Mouse (Mus musculus) heart, embryonic 16.5 days (tissue): ENCODE data around the gene Acp7. TPM values are rescaled to one million over a fixed set of nuclear protein-coding genes. Genes with fewer than 3 reads are reported as not detected.

Source experiments
- ATAC-seq: fragments of 200-750 bp; cut with Nextera tagmentation; replicated peaks from 2 replicates; pipeline ENCODE4 v1.8.0; 2017; ENCODE audit warnings: moderate number of reproducible peaks; ENCODE audit not compliant: insufficient read depth, low FRiP score; ENCODE audit errors: extremely low read depth
- H3K27ac ChIP-seq: fragments of 300-500 bp; sonication (generic); 2 replicates; pipeline ENCODE4 v1.5.1; 2014; ENCODE audit warnings: mild to moderate bottlenecking, low read length, control low read depth, moderate library complexity
- H3K27me3 ChIP-seq: fragments of 300-500 bp; sonication (generic); 2 replicates; pipeline ENCODE4 v1.6.1; 2014; ENCODE audit warnings: low read length, mixed read lengths; ENCODE audit not compliant: control insufficient read depth, insufficient read depth
- H3K36me3 ChIP-seq: fragments of 300-500 bp; sonication (generic); 2 replicates; pipeline ENCODE4 v1.6.1; 2014; ENCODE audit not compliant: control insufficient read depth, insufficient read depth
- H3K4me1 ChIP-seq: fragments of 300-500 bp; sonication (generic); 2 replicates; pipeline ENCODE4 v1.6.1; 2014; ENCODE audit warnings: low read length, mixed read lengths; ENCODE audit not compliant: control insufficient read depth, insufficient read depth
- H3K4me2 ChIP-seq: fragments of 300-500 bp; sonication (generic); 2 replicates; pipeline ENCODE4 v1.6.1; 2014; ENCODE audit warnings: low read depth, mild to moderate bottlenecking, control low read depth, low read length
- H3K4me3 ChIP-seq: fragments of 300-500 bp; sonication (generic); 2 replicates; pipeline ENCODE4 v1.5.1; 2014; ENCODE audit warnings: mild to moderate bottlenecking, control low read depth, low read length
- H3K9ac ChIP-seq: fragments of 300-500 bp; sonication (generic); 2 replicates; pipeline ENCODE4 v1.6.1; 2014; ENCODE audit warnings: low read length, control low read depth
- H3K9me3 ChIP-seq: fragments of 300-500 bp; sonication (generic); replicated peaks from 2 replicates; pipeline ENCODE4 v1.6.1; 2016; ENCODE audit warnings: low read length; ENCODE audit not compliant: control insufficient read depth
- WGBS: fragments of 180-500 bp; shearing (Covaris S2); extraction: QIAGEN DNeasy Blood & Tissue Kit; methylation state at CpG from one replicate; pipeline ENCODE4 v1.1.7; 2014; 5-methylcytosine and 5-hydroxymethylcytosine counted together
- polyA plus RNA-seq: library from polyadenylated mRNA; unstranded; fragments of >200 nt; fragmentation: Nextera tagmentation; extraction: Ambion mirVana; gene quantifications from 2 replicates; pipeline ENCODE4 v1.2.1, GENCODE M21; 2015

Acp7 gene
- polyA plus RNA-seq, 1 experiment from 2014 or later: not detected

- 69% methylated on average over 8 of the region's 8 CpGs for WGBS
- Histone ChIP-seq H3K36me3 (no peaks in the 10 kb centered on the region), H3K27ac (no peak overlapping the region), H3K9me3 (no peaks in the 10 kb centered on the region), H3K4me3 (no peak overlapping the region), H3K27me3 (no peaks in the 10 kb centered on the region), H3K9ac (no peak overlapping the region), H3K4me1 (peaks cover 52% of the 10 kb centered on the region), H3K4me2 (no peak overlapping the region)
- ATAC-seq: no peak; the same call in 1 of the 2 replicates
Observed at GRCm38 (mm10) chr7:28583570-28584344, 47.4 kb downstream of the Acp7 start.

- H3K36me3 ChIP-seq: no peaks in the 10 kb centered on the region
- H3K4me1 ChIP-seq: peaks cover 53% of the 10 kb centered on the region
- no peak overlapping the region for H3K4me3 ChIP-seq
- ATAC-seq: no peak
- no peak overlapping the region for H3K9ac ChIP-seq
- H3K27ac ChIP-seq: no peak overlapping the region
- WGBS: 68% methylated on average over 11 of the region's 11 CpGs
- H3K9me3 ChIP-seq: no peaks in the 10 kb centered on the region
- H3K27me3 ChIP-seq: no peaks in the 10 kb centered on the region
- no peak overlapping the region for H3K4me2 ChIP-seq
Observed at GRCm38 (mm10) chr7:28582841-28583240, 48.3 kb downstream of the Acp7 start.

DNA sequence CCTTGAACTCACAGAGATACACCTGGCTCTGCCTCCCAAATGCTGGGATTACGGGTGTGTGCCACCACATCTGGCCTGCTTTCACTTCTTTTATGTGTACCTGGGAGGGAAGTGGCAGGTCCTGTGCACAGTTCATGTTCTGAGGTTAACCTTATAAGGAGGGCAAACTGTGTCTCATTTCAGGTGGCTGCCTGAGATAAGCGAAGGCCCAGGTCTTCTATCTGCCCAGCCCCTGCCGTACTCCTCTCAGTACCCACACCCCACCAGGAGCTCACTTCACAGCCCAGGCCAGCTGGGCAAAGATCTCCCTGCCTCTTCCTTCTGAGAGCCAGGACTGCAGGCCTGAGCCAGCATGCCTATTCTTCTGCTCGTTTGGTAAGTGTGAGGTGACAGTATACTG is 49.4 kb downstream of the Acp7 start:
- peaks cover 53% of the 10 kb centered on the region for H3K4me1 ChIP-seq
- no peaks in the 10 kb centered on the region for H3K9me3 ChIP-seq
- no peak overlapping the region for H3K4me3 ChIP-seq
- WGBS: 73% methylated on average over 4 of the region's 4 CpGs
- H3K36me3 ChIP-seq: no peaks in the 10 kb centered on the region
- no peak overlapping the region for H3K4me2 ChIP-seq
- no peaks in the 10 kb centered on the region for H3K27me3 ChIP-seq
- no peak for ATAC-seq
- H3K27ac ChIP-seq: no peak overlapping the region
- no peak overlapping the region for H3K9ac ChIP-seq

- Histone ChIP-seq H3K4me2 (no peak overlapping the region), H3K4me3 (no peak overlapping the region), H3K27me3 (no peaks in the 10 kb centered on the region), H3K4me1 (peaks cover 49% of the 10 kb centered on the region), H3K27ac (no peak overlapping the region), H3K9me3 (no peaks in the 10 kb centered on the region), H3K9ac (no peak overlapping the region), H3K36me3 (no peaks in the 10 kb centered on the region)
- 67% methylated on average over 5 of the region's 5 CpGs for WGBS
- no peak for ATAC-seq
Observed at GRCm38 (mm10) chr7:28579826-28580225, 51.3 kb downstream of the Acp7 start.

GRCm38 (mm10) chr7:28578543-28579053 is 52.5 kb downstream of the Acp7 start:
- H3K4me2 ChIP-seq: no peak overlapping the region
- H3K36me3 ChIP-seq: no peaks in the 10 kb centered on the region
- H3K4me3 ChIP-seq: no peak overlapping the region
- no peaks in the 10 kb centered on the region for H3K27me3 ChIP-seq
- H3K4me1 ChIP-seq: peaks cover 38% of the 10 kb centered on the region
- no peaks in the 10 kb centered on the region for H3K9me3 ChIP-seq
- WGBS: 68% methylated on average over 5 of the region's 5 CpGs
- H3K9ac ChIP-seq: no peak overlapping the region
- no peak overlapping the region; the same call in 1 of the 2 replicates for H3K27ac ChIP-seq
- ATAC-seq: no peak

- peak overlapping the region; percentile 66 for H3K27ac ChIP-seq
- H3K4me3 ChIP-seq: no peak overlapping the region
- no peaks in the 10 kb centered on the region for H3K36me3 ChIP-seq
- H3K9ac ChIP-seq: no peak overlapping the region; the same call in 1 of the 2 replicates
- peaks cover 42% of the 10 kb centered on the region for H3K4me1 ChIP-seq
- no peaks in the 10 kb centered on the region for H3K9me3 ChIP-seq
- no peak overlapping the region for H3K4me2 ChIP-seq
- no peaks in the 10 kb centered on the region for H3K27me3 ChIP-seq
- WGBS: 67% methylated on average over 9 of the region's 9 CpGs
- no peak for ATAC-seq
Observed at GRCm38 (mm10) chr7:28577826-28578542, 53.1 kb downstream of the Acp7 start.

DNA sequence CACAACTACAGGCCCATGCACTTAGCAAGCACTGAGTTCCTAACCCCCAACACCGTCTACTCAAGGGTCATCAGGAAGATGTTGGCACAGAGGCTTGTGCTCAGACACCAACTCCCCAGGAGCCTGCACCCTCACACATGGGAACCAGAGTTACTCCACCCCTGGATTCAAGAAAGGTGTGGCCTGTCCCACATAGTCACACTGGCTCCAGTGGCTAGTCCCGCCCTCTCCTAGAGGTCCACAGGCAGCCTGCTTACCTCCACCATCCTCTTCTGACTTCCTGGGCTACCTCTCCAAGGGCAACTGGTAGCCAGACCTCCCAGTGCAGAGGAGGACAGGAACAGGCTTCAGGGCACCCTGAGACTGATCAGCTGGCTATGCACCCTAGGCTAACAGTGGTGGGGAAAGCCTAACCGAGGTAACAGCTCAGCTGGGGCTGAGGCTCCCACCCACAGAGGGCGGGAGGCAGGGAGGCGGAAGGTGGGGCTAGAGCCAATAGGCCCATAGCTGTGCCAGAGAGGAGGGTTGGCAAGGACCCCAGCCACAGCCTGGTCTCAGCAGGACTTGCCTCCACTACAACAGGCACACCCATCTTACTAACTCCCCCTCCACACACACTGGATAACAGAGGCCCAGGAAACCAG is 54.7 kb downstream of the Acp7 start:
- Histone ChIP-seq H3K4me1 (peaks cover 51% of the 10 kb centered on the region), H3K4me2 (no peak overlapping the region), H3K27me3 (no peaks in the 10 kb centered on the region), H3K36me3 (no peaks in the 10 kb centered on the region), H3K4me3 (no peak overlapping the region), H3K9me3 (no peaks in the 10 kb centered on the region), H3K9ac (no peak overlapping the region), H3K27ac (no peak overlapping the region; the same call in 1 of the 2 replicates)
- 66% methylated on average over 5 of the region's 5 CpGs for WGBS
- peak; percentile 55 for ATAC-seq

DNA sequence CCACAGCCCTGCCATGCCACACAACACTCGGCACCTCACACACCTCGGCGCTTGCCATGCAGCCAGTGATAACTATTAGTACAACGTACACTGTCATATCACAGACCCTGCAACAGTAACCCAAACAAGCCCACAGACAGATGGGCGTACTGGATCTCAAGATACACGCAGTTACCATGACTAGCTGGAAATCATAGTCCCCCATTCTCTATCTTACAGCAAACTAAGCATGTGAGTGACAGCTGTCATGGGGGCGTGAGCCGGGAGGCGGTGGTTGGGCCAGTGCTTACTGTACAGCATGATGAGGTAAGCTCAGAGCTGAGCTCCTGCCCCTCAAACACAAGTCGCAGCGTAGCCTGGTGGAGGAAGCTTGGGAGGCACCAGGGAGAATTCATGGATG is 55.5 kb downstream of the Acp7 start:
- Histone ChIP-seq H3K4me1 (peaks cover 59% of the 10 kb centered on the region), H3K9me3 (no peaks in the 10 kb centered on the region), H3K36me3 (no peaks in the 10 kb centered on the region), H3K4me2 (no peak overlapping the region), H3K4me3 (no peak overlapping the region), H3K27ac (no peak overlapping the region), H3K9ac (no peak overlapping the region), H3K27me3 (no peaks in the 10 kb centered on the region)
- no peak for ATAC-seq
- 80% methylated on average over 11 of the region's 11 CpGs for WGBS
